In genomic region chr7:76142455-76142854, GRCm38 (mm10) we compare ENCODE assay signal across 29 mouse cellular contexts.
A peak's percentile ranks its signal among the peaks of the same experiment; 100 is the strongest.
DNase-seq lines count a peak whose midpoint lies in the region; ATAC-seq lines count a peak whose summit lies in the region.
"Had no signal": no experiment of that assay in that cellular context is flagged by ENCODE, and none has a peak within 500 bp of the region (broad histone marks: within the 10 kb centered on the region; RNA-seq: fewer than 3 reads in every experiment).

No protein-coding gene starts in this region.

- 64% methylated on average over 4 of the region's 4 CpGs for WGBS in embryonic facial prominence, embryonic 14.5 days
- 81% methylated on average over 4 of the region's 4 CpGs for WGBS in embryonic facial prominence, embryonic 10.5 days

- no peaks in the 10 kb centered on the region for H3K4me1 ChIP-seq in embryonic facial prominence, embryonic 14.5 days (ENCODE audit: control insufficient read depth, insufficient read depth, low read length)
- no peaks in the 10 kb centered on the region for H3K4me1 ChIP-seq in embryonic facial prominence, embryonic 10.5 days
- H3K4me1 ChIP-seq: embryonic facial prominence, embryonic 15.5 days; heart, embryonic 13.5 days; limb, embryonic 10.5 days; limb, embryonic 15.5 days; liver, embryonic 13.5 days; megakaryocyte, embryonic 14.5 days; midbrain, embryonic 12.5 days; neural tube, embryonic 13.5 days; stomach, embryonic 15.5 days had no signal

- no peak for ATAC-seq in embryonic facial prominence, embryonic 14.5 days (ENCODE audit: low read depth)
- ATAC-seq in CD4-positive, CD25-positive, alpha-beta regulatory T cell, adult 4 months: no peak
- ATAC-seq: intestine, postnatal 0 days; lung, postnatal 0 days; Patski had no signal

- H3K9ac ChIP-seq in embryonic facial prominence, embryonic 14.5 days (ENCODE audit: low read depth, low read length): no peak overlapping the region
- H3K9ac ChIP-seq: embryonic facial prominence, embryonic 15.5 days; heart, embryonic 13.5 days; hindbrain, embryonic 14.5 days; limb, embryonic 15.5 days; liver, embryonic 13.5 days; midbrain, embryonic 12.5 days; neural tube, embryonic 13.5 days; stomach, embryonic 15.5 days had no signal

- H3K36me3 ChIP-seq in embryonic facial prominence, embryonic 14.5 days (ENCODE audit: control insufficient read depth, insufficient read depth, low read length): no peaks in the 10 kb centered on the region
- H3K36me3 ChIP-seq in embryonic facial prominence, embryonic 10.5 days (replicated peaks): no peaks in the 10 kb centered on the region
- H3K36me3 ChIP-seq: embryonic facial prominence, embryonic 15.5 days; heart, embryonic 13.5 days; limb, embryonic 10.5 days; limb, embryonic 15.5 days; liver, embryonic 13.5 days; midbrain, embryonic 12.5 days; neural tube, embryonic 13.5 days; stomach, embryonic 15.5 days had no signal

- DNase-seq in embryonic facial prominence, embryonic 14.5 days (ENCODE audit: low spot score): peak; percentile 14
- DNase-seq in embryonic facial prominence, embryonic 10.5 days (ENCODE audit: low spot score): no peak
- DNase-seq in layer of hippocampus, adult 18-20 months (ENCODE audit: low spot score in 2 of 2): peak; percentile 53 to 83
- no peak for DNase-seq in layer of hippocampus, postnatal 25 days (ENCODE audit: extremely low spot score in 1 of 2, low spot score in 1 of 2)
- DNase-seq in layer of hippocampus, adult 9-10 months (ENCODE audit: low spot score): peak; percentile 59
- DNase-seq in retina, postnatal 1 day: peak; percentile 33
- no peak for DNase-seq in cerebellum, adult 9-10 months
- DNase-seq: adrenal gland, postnatal 10 days; cerebellum, adult 8-10 months; heart, postnatal 10 days; kidney, postnatal 14 days; liver, embryonic 13.5 days; lung, adult 18-20 months; lung, postnatal 4 days; right cerebral cortex, postnatal 14 days; thymus, postnatal 25 days had no signal

- H3K27me3 ChIP-seq in embryonic facial prominence, embryonic 14.5 days (replicated peaks; ENCODE audit: control insufficient read depth, insufficient read depth, low read length): no peaks in the 10 kb centered on the region
- H3K27me3 ChIP-seq in embryonic facial prominence, embryonic 10.5 days (replicated peaks; ENCODE audit: low read depth, poor library complexity, severe bottlenecking): no peaks in the 10 kb centered on the region
- H3K27me3 ChIP-seq: embryonic facial prominence, embryonic 15.5 days; heart, embryonic 13.5 days; limb, embryonic 15.5 days; liver, embryonic 13.5 days; megakaryocyte, embryonic 14.5 days; midbrain, embryonic 12.5 days; neural tube, embryonic 13.5 days; Patski; stomach, embryonic 15.5 days had no signal

- H3K9me3 ChIP-seq in embryonic facial prominence, embryonic 14.5 days (ENCODE audit: control insufficient read depth, low read length): no peaks in the 10 kb centered on the region
- H3K9me3 ChIP-seq in embryonic facial prominence, embryonic 10.5 days: no peaks in the 10 kb centered on the region
- H3K9me3 ChIP-seq: embryonic facial prominence, embryonic 15.5 days; heart, embryonic 13.5 days; limb, embryonic 10.5 days; limb, embryonic 15.5 days; liver, embryonic 13.5 days; megakaryocyte, embryonic 14.5 days; midbrain, embryonic 12.5 days; neural tube, embryonic 13.5 days; stomach, embryonic 15.5 days had no signal

- no peak overlapping the region for H3K4me3 ChIP-seq in embryonic facial prominence, embryonic 14.5 days (ENCODE audit: low read depth, low read length)
- H3K4me3 ChIP-seq in embryonic facial prominence, embryonic 10.5 days: no peak overlapping the region
- H3K4me3 ChIP-seq: embryonic facial prominence, embryonic 15.5 days; heart, embryonic 13.5 days; limb, embryonic 10.5 days; limb, embryonic 15.5 days; liver, embryonic 13.5 days; megakaryocyte, embryonic 14.5 days; midbrain, embryonic 12.5 days; neural tube, embryonic 13.5 days; stomach, embryonic 15.5 days had no signal

- H3K4me2 ChIP-seq in embryonic facial prominence, embryonic 14.5 days (ENCODE audit: low read depth, low read length): no peak overlapping the region
- H3K4me2 ChIP-seq: embryonic facial prominence, embryonic 15.5 days; heart, embryonic 13.5 days; hindbrain, embryonic 14.5 days; limb, embryonic 15.5 days; liver, embryonic 13.5 days; midbrain, embryonic 12.5 days; neural tube, embryonic 13.5 days; stomach, embryonic 15.5 days had no signal

- no peak overlapping the region for H3K27ac ChIP-seq in embryonic facial prominence, embryonic 14.5 days (replicated peaks; ENCODE audit: low read depth, low read length)
- H3K27ac ChIP-seq in embryonic facial prominence, embryonic 10.5 days (replicated peaks): no peak overlapping the region
- H3K27ac ChIP-seq: embryonic facial prominence, embryonic 15.5 days; heart, embryonic 13.5 days; hindbrain, embryonic 14.5 days; limb, embryonic 10.5 days; limb, embryonic 15.5 days; liver, embryonic 13.5 days; midbrain, embryonic 12.5 days; neural tube, embryonic 13.5 days; stomach, embryonic 15.5 days had no signal

Comparison
In these comparisons a context has a peak if more than half of its experiments do, and no peak if none do; other contexts are left out.
1. DNase-seq: peak in embryonic facial prominence, embryonic 14.5 days (single experiment), layer of hippocampus, adult 18-20 months (2 of 2), layer of hippocampus, adult 9-10 months (single experiment) and retina, postnatal 1 day (single experiment); none in embryonic facial prominence, embryonic 10.5 days (single experiment), layer of hippocampus, postnatal 25 days (0 of 2) and cerebellum, adult 9-10 months (single experiment).